Mouse (Mus musculus): ENCODE measurements at regions not wholly inside any gene's neighbourhood (a gene's known extent, or its start where the extent isn't known, plus 50 kb on each side); places are given as distances from the start of the nearest gene placed in this dataset.

- no peak for TF ChIP-seq CTCF (IDR thresholded peaks at IDR 0.05; ENCODE audit: insufficient read depth, low read depth, low read length)
- TF ChIP-seq POLR2A (IDR thresholded peaks at IDR 0.05; ENCODE audit: insufficient read depth, low read depth, low read length): no peak
Measured at GRCm38 (mm10) chr10:126295853-126296252, 329.9 kb downstream of the Lrig3 start.
